Mouse (Mus musculus): ENCODE measurements around the gene Mms19. TPM values are rescaled to one million over a fixed set of nuclear protein-coding genes. Genes with fewer than 3 reads are reported as not detected.

Gene Mms19
- 10 to 100 TPM; 73.3 to 75.2 TPM for polyA plus RNA-seq (2017; shearing (Covaris generic))

DNA sequence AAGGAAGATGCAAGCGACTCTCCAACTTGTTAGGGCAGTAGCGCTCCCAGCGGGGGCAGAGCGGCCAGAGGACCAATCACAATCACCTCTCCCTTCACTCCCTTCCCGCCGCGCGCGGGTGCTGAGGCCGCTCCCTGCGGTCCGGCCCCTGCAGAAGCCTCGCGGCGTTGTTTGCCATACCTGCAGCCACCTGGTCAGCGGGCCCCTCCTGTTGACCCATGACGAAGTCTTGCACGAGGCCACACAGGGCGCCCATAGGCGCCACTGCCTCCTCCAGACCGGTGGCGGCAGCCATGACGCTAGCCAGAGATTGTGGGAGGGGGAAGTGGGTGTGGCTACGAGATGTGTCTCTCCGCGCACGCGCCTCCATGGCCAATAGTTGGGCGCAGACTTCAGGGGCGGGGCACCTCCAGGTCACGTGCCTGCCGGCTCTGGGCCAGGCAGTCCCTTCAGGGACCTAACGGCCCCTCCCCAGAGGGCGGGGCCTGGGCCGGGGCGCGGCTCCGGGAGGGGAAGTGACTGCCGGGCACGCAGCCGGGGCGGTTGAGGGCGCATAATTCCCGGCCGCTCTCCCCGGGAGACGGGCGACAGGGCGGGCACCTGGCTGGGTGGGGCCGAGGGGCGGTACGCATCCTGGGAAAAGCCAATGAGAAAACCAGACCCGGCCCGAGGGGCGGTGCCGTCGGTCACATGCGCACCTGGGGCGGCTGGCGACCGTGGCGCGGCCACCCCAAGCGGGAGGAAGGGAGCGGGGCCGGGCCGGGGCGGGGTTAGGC lies at the start of gene Mms19:
Mms19 (minus strand) TSS at position 339 of the 776 bp plus-strand sequence.

DNA sequence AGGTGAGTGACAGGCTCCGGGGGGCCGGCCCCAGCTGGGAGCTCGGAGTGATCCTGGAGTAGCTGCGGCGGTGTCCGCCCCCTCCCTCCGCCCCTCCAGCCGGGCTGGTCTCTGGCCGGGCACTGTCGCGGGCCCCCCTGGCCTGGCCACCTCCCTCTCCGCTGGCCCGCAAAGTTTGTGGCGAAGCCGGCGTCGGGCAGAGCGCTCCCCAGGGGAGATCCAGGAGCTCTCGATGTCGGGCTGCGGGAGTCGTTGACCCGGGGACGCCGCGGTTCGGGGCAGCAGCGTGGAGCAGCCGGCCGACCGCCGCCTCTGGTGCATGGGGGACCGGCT lies 604 bp upstream of the Mms19 start, which contains the start of gene Ubtd1:
Ubtd1 (plus strand) TSS at position 169 of the 333 bp plus-strand sequence.

DNA sequence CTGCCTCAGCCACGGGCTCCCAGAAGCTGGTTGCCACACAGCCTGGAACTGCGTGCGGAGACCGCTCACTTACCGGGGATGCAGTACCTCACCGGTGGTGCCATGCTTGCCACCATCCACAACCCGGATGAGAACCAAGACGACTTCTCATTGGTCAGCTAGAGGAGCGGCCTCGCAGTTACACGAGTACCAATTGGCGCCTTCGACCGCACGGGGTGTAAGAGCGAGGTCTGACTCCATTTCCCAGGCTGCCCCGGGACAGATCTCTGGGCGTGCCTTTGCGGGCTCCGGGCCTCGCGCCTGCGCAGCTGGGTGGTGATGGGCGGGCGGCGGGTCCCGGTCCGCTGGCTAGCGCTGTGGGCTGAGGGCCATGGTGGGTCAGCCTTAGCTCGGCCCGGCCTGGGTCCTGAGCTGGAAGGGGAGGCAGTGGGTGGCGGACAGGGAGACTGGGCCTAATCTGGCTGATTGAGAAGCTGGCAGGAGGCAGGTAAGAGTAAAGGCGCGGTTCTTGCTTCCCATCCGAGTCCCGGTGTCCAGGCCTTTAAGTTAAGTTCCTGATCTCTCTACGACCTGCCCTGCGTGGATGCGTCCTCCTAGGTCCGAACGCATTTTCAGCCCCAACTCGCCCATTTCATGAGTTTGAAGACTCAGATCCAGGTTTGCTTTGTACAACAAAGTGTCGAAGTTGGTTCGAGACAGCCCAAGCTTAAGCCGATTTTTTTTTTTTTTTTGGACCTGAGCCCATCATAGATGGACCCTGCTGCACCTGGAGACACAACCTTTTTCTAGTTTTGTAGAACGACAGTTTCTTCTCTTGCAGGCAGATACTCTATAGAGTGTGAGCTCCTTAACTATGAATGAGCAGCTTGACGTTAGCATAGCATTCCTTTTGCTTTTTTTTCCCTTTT lies 47.5 kb downstream of the Mms19 start, which contains the start of the genes Exosc1 and Zdhhc16:
Exosc1 (minus strand) TSS at position 245 of the 908 bp plus-strand sequence.
Zdhhc16 (plus strand) TSS at position 302 of the 908 bp plus-strand sequence.

DNA sequence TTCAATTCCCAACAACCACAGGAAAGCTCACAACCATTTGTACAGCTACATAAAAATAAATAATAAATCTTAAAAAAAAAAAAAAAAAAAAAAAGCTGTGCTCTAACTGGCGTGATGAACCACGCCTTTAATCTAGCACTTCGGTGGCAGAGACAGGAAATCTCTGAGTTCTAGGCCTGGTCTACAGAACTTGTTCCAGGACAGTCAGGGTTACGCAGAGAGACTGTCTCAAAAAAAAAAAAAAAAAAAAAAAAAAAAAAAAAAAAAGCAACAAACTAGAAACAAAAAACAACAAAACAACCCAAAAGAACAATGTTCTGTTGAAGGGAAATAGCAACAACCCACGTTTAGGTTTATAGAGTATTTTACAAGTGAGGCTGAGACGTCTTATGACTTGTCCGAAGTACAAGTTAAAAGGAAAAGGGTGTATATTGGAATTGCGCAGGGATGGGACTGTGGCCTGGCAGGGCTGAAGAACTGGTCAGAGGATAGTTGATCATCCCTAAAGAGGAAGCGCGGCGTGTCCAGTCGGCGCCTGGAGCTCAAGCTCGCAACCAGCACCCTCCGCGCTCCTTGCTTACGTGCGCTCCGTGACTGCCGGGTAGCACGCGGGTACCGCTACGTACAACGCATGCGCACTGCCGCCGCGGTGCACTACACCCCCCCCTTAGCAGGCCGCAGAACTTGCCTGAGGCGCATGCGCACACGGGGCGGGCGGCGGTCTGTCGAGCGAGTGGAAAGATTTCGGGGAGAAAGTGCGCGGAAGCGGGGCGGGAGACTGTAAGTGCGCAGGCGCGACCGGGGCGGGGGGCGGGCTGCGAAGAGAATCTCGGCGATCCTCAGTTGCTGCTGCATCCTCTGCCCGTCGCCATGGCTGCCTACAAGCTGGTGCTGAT lies 69.5 kb downstream of the Mms19 start, which contains the start of gene Pgam1:
Pgam1 (plus strand) TSS at position 746 of the 896 bp plus-strand sequence.

DNA sequence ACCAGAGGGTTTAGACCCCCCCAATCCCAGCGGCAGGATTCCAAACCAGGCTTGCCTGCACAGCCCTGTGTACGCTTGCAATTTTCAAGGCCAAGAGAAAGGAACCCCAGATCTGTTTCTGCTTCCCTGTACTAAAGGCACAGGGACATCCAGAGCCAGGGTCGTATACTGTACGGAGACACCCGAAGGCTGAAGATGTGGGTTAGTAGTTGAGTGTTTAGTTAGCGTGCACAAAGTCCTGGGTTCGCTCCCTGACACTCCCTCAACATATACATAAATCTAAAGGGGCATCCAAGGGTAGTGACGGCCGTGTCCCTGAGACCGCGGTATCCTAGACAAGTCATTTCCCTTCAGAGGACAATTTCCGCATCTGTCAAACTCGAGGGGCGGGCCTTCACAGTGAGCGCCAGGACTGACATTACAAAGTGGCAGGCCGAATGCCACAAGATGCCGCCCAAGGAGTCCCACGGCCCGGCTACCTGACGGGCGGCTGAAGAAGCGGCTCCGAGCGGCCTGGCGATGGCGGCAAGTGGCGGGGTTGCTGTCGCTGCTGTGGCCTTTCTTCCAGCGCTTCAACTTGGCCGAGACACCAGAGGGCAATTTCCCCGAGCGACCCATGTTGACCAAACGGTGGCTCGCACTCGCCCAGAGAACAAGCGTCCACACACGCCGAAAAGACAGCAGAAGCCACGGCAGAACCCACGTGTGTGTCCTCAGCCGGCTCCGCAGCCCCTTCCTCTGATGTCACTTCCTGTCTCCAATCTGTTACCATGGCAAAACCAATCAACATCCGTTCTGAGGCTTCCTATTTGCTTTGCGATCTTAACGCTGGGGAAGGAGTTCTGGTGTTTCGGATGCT lies 85.3 kb downstream of the Mms19 start, which contains the start of gene Rrp12:
Rrp12 (minus strand) TSS at position 714 of the 859 bp plus-strand sequence.

Other genes starting within 250 kb of the Mms19 start
- under 1 TPM; 0.22 to 0.83 TPM for gene Slit1, start 237.5 kb downstream of the Mms19 start, polyA plus RNA-seq (2017; shearing (Covaris generic))
- gene Arhgap19, start 179.1 kb downstream of the Mms19 start, polyA plus RNA-seq (2017; shearing (Covaris generic)), result 1 to 10 TPM; 2.8 to 3.6 TPM
- gene Frat1, start 151.2 kb downstream of the Mms19 start, polyA plus RNA-seq (2017; shearing (Covaris generic)), result 1 to 10 TPM; 2.3 to 3.8 TPM
- gene Frat2, start 133.0 kb downstream of the Mms19 start, polyA plus RNA-seq (2017; shearing (Covaris generic)), result 10 to 100 TPM; 19.6 to 22.9 TPM
- 10 to 100 TPM; 13.5 to 20.8 TPM for gene Rrp12, start 85.0 kb downstream of the Mms19 start, polyA plus RNA-seq (2017; shearing (Covaris generic))
- gene Pgam1, start 69.2 kb downstream of the Mms19 start, polyA plus RNA-seq (2017; shearing (Covaris generic)), result 100 to 1,000 TPM; 125 to 133 TPM
- 10 to 100 TPM; 66.3 to 84.4 TPM for gene Exosc1, start 47.7 kb downstream of the Mms19 start, polyA plus RNA-seq (2017; shearing (Covaris generic))
- 10 to 100 TPM; 56.1 to 71.6 TPM for gene Zdhhc16, start 47.7 kb downstream of the Mms19 start, polyA plus RNA-seq (2017; shearing (Covaris generic))
- 1 to 10 TPM; 6.4 to 9.0 TPM for gene Ubtd1, start 606 bp upstream of the Mms19 start, polyA plus RNA-seq (2017; shearing (Covaris generic))
- under 1 TPM in 1 of 2 experiments, not detected in 1; 0.26 TPM for gene Ankrd2, start 54.8 kb upstream of the Mms19 start, polyA plus RNA-seq (2017; shearing (Covaris generic))
- under 1 TPM; 0.36 to 0.37 TPM for gene Hoga1, start 64.5 kb upstream of the Mms19 start, polyA plus RNA-seq (2017; shearing (Covaris generic))
- gene 4933411K16Rik, start 71.1 kb upstream of the Mms19 start, polyA plus RNA-seq (2017; shearing (Covaris generic)), result 1 to 10 TPM in 1 of 2 experiments, under 1 TPM in 1; 0.11 to 1.5 TPM
- 1 to 10 TPM in 1 of 2 experiments, under 1 TPM in 1; 0.43 to 1.1 TPM for gene Morn4, start 105.2 kb upstream of the Mms19 start, polyA plus RNA-seq (2017; shearing (Covaris generic))
- gene Pi4k2a, start 109.3 kb upstream of the Mms19 start, polyA plus RNA-seq (2017; shearing (Covaris generic)), result 10 to 100 TPM; 32.6 to 35.0 TPM
- 10 to 100 TPM in 1 of 2 experiments, 1 to 10 TPM in 1; 5.1 to 10.4 TPM for gene Avpi1, start 147.9 kb upstream of the Mms19 start, polyA plus RNA-seq (2017; shearing (Covaris generic))
- 10 to 100 TPM; 41.1 to 49.9 TPM for gene Marveld1, start 166.2 kb upstream of the Mms19 start, polyA plus RNA-seq (2017; shearing (Covaris generic))
- gene Zfyve27, start 182.8 kb upstream of the Mms19 start, polyA plus RNA-seq (2017; shearing (Covaris generic)), result 10 to 100 TPM; 50.9 to 67.9 TPM
- gene Sfrp5, start 221.1 kb upstream of the Mms19 start, polyA plus RNA-seq (2017; shearing (Covaris generic)), result under 1 TPM in 1 of 2 experiments, not detected in 1; 0.15 TPM